Mouse (Mus musculus) testis, postnatal 10 days (tissue): ENCODE measurements at regions not wholly inside any gene's neighbourhood (a gene's known extent, or its start where the extent isn't known, plus 50 kb on each side); places are given as distances from the start of the nearest gene placed in this dataset.
"Not testable (repeated sequence)": the region's sequence is repeated elsewhere in the genome, so short reads cannot be mapped to it uniquely, and the experiment has no call there.

Experiments used
- DNase-seq: peaks from one replicate; pipeline ENCODE4 v3.0.0; 2021; ENCODE audit warnings: low spot score

DNA sequence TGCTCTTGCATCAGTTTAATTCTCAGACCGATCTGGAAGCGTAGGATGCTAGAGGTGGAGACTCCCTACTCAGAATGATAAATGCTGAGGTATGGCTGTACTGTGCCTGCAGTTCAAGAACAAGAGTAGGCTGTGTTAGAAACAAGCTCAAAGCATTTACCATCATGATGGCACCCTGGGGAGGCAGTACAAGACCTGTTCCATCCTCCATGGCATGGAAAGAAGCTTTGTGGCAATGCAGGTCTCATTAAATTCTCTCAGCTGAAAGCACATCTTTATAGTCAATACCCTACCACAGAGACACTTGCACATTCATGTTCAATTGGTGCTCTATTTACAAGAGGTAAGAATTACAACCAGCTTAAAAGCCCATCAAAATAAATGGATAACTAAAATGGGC, 209.5 kb downstream of the Tbl1xr1 start:
- DNase-seq = no peak

DNA sequence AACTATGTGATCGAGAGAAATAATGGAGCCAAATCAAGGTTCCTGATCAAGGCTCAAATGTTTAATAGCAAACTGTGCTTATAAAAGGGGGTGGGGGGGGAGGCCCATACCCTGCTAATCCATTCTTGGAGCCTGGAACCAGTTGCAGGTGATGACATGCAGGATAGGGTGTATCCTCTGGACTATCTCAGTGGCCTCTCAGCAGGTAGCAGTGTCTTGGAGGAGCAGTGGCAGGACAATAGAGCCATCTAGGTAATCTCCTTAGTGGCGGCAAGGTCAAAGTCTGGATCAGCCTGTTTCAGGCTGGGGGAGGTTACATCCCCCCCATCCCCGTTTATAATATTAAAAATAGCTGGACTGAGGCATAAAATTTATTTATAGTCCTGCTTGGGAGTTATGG, 217.0 kb downstream of the Tbl1xr1 start:
- no peak for DNase-seq

DNA sequence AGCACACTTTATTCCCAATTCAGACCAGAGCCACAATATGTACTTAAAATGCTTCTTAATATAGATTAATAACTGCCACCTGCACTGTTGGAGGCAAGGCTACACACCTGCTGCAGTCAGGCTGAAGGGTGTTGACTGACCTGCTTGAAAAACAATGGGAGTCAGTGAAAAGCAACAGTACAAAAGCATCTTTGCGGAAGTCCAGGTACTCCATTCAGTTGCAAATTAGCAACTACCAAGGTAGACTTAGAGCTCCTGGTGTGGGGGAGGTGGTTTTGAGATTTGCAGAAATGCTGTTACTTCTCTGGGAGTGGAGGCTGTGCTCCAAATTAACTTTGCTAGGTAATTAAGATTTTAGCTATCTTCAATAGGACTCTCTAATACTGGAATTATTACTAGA, 217.6 kb downstream of the Tbl1xr1 start:
- not testable (repeated sequence) for DNase-seq

DNA sequence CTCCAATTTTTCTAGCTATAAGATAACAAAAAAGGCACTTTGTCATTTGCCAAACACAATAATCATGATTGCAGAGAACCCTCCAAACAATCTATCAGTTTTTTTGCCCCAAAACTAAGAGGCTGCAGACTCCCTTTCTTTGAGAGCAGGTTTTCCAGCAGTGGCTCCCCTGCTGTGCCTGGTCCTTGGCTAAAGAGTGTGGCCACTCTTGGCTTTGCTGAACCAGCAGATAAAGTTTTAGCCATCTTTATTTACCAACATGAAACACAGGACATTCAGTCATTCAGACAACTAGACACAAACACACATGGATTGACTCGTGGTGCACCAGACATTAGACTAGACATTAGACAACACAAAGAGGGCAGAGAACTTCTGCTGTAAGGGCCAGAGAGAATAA, 220.5 kb downstream of the Tbl1xr1 start:
- not testable (repeated sequence) for DNase-seq

DNA sequence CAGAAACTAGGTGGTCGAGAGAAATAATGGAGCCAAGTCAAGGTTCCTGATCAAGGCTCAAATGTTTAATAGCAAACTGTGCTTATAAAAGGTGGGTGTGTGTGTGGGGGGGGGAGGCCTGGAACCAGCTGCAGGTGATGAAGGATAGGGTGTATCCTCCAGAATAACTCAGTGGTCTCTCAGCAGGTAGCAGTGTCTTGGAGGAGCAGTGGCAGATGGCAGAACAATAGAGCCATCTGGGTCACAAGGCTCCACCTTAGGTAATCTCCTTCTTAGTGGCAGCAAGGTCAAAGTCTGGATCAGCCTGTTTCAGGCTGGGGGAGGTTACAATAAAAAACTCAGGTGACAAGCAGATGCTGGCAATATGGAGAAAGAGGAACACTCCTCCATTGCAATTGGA, 221.4 kb downstream of the Tbl1xr1 start:
- DNase-seq = not testable (repeated sequence)

DNA sequence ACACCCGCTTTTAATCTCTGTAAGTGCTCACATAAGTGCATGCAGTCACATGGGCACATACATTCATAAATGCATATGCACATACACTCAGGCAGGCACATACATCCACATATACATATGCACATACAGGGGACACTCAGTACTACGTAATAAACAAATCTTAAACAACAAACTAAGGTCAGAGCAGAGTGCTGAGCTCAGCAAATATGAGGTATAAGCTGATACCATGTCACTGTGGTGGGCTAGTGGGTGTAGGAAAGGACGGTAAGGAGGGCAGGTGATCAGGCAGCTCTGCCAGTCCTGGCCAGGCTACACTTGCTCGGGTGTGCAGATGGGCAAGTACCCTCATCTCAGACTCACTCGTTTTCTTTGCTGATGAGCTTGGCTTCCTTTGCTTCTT, 224.1 kb downstream of the Tbl1xr1 start:
- no peak for DNase-seq

DNA sequence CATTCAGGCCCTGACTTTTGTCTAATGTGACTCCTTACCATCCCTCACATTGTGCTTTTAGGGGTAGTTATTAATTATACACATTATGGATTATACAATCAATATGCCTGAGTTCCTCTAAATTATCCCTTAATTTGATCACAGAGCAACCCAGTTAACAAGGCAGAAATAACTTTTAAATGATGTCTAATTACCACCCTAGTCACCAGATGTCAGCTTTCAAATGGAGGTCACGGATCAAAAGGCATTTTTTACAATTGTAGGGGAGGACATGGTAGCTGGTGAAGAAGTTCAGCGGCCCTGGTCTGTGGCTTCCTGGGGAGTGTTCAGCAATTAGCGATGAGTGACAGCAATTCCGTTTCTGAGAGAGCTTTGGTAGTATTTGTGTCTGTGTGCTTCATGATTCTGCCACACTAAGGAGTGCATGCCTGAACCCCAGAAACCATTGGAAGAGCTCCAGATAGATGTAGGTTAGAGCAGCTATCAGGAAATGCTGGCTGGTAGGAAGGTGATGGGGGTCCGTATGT, 225.6 kb downstream of the Tbl1xr1 start:
- no peak for DNase-seq

DNA sequence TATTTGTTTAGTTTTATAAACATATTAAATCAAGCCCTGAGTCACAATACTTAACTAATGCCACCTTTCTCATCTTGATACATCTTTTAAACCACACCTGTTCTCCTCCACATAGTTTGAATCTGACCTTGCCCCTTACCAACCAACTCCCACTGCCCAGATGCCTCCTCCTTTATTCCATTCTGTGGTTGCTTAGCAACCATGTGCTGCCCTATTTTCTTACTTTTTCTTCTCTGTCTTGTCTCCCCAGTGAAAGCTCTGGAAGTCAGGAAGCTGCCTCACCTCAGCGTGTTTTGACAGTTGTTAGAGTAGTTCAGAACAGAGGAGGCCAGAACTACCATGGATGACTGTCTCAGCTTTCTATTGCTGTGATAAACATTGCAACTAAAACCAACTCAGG, 227.7 kb downstream of the Tbl1xr1 start:
- no peak for DNase-seq

DNA sequence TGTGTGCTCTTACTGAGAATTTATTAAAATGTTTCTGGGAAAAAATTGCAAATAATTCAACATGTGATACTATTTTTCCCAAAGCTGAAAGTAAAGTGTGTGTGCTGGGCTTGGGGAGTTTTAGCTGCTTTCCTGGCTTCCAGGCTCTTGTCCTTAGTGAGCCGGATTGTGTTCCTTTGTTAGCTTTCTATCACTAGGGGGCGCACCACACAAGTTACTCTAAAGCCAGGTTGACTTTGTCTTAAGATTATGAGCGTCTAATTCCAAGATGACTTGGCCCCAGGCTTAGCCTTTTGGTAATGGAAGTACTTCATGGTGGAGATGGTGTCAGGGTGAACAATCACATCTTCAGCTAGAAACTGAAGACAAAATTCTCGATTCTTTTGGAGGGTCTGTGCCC, 230.2 kb downstream of the Tbl1xr1 start:
- DNase-seq = no peak

DNA sequence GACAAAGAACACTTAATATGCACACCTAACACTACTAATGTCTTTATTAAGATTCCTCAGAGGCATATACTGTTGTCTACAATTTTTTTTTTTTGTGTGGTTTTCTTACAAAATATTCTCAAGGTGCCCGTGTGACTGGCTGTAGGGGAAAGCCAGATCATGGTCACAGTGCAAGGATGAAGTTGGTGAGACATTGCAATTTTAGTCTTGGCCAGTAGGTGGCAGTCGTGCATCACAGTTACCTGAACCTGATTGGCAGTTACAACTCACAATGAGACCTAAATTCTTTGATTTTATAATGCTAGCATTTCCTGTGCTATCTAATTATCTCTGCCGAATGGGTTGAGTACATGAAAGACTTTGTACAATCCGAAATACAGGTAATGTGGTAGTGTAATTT, 232.5 kb downstream of the Tbl1xr1 start:
- peak; percentile 75 for DNase-seq

DNA sequence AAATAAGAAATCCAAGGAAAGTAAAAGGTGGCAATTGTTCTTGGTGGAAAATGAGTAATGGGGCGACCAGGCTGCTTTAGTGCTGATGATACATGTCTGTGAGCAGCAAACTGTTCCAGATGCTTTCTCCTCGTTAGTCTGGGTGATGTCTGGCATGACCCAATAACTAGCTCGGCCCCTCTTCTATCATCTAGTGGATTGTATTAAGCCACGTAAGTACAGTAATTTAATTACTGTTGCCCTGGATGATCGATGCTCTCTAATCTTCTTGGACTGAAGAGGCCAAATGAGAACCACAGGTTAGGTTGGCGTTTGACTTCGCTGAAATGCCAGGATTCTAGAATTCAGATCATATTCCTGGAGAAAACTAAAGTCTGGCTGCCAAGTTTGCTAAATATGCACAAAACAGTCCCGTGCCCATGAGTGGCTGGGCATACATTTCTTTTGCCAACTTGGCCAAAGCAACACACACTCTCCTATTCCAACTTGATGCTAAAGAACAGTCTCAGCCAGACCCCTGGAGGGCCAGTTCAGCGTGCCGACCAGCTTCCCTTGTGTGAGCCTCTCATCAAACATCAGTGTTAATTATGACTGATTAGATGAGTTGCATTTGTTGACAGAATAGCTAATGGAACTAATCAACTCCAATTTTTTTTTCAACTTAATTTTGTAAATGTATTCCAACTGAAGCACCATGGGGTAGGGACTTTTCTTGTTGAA, 240.2 kb downstream of the Tbl1xr1 start:
- no peak for DNase-seq

DNA sequence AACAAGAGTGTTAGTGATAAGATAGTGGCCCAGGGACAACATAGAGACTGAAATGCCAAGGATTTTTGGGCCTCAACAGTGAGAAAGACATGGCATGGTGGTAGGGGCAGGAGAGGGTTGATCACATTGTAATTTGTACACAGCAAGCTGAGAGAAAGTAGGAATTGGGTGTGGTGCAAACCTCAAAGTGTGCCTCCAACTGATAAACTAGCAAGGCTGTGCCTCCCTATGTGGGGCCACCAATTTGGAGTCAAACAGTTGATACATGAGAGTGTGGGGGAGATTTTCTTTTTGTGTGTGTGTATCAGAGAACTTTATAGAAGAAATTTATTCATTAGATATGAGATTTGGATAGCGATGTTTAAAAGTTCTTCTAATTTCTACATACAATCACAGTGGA, 244.0 kb downstream of the Tbl1xr1 start:
- not testable (repeated sequence) for DNase-seq

DNA sequence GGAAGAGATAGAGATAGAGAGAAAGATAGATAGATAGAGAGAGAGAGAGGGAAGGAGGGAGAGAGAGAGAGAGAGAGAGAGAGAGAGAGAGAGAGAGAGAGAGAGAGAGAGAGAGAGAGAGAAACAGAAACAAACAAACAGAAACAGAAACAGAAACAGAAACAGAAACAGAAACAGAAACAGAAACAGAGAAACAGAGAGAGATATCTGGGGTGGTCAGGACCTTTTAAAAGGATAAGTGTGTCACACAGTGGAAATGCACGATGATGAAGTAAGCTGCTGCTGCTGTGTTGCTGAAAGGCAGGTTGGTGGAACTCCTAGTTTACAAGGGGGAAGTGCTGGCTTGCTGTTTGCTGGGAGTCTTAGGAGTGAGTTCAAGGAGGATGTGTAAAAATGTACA, 254.8 kb downstream of the Tbl1xr1 start:
- no peak for DNase-seq
